Mouse (Mus musculus) layer of hippocampus, adult 9-10 months (tissue): ENCODE measurements around the gene Purb.

Source experiments
- DNase-seq: peaks from one replicate; pipeline ENCODE4 v3.0.0; 2022; ENCODE audit warnings: low spot score

The Purb gene

GRCm38 (mm10) chr11:6475867-6476484 lies at the start of gene Purb:
Purb (minus strand) TSS chr11:6475917.
- peak; percentile 51 for DNase-seq

GRCm38 (mm10) chr11:6525241-6525640 lies 49.5 kb upstream of the Purb start:
- DNase-seq = no peak

DNA sequence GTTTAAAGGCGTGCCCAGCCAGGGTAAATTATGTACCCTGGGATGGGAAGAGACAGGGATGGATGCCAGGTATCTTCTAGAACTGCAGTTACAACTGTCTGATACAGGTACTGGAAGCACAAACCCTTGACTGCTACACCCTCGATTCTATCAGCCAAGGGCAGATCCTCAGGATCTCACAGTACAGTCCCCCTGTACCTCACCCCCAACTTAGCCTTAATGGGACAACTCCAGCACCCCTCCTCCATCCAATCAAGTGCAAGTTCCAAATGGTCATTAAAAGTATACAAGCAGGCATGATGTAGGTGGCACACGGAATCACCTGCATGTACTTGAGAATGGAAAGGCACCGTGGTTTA lies 49.1 kb upstream of the Purb start:
- no peak for DNase-seq

DNA sequence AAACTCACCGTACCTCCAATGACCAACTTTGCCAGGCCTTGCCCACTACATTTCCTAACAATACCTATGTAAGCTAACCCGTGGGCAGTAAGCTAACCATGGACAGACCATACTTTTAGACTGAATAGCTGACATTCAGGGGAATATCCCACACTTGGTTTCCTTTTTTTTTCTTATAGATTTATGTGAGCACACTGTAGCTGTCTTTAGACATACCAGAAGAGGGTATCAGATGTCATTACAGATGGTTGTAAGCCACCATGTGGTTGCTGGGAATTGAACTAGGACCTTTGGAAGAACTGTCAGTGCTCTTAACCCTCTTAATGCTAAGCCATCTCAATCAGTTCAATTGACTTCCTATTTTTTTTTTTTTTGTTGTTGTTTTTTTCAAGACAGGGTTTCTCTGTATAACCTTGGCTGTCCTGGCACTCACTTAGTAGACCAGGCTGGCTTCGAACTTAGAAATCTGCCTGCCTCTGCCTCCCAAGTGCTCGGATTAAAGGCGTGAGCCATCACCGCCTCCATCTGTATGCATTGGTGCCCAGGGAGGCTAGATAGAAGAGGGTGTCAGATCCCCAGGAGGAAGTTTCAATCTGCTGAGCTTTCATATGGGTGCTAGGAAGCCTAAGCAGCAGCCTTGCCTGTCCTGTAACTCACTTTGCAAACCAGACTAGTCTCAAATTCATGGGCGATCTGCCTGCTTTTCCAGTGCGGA lies 48.6 kb upstream of the Purb start:
- DNase-seq = no peak

- no peak for DNase-seq
Observed at GRCm38 (mm10) chr11:6523662-6524088, 48.0 kb upstream of the Purb start.

DNA sequence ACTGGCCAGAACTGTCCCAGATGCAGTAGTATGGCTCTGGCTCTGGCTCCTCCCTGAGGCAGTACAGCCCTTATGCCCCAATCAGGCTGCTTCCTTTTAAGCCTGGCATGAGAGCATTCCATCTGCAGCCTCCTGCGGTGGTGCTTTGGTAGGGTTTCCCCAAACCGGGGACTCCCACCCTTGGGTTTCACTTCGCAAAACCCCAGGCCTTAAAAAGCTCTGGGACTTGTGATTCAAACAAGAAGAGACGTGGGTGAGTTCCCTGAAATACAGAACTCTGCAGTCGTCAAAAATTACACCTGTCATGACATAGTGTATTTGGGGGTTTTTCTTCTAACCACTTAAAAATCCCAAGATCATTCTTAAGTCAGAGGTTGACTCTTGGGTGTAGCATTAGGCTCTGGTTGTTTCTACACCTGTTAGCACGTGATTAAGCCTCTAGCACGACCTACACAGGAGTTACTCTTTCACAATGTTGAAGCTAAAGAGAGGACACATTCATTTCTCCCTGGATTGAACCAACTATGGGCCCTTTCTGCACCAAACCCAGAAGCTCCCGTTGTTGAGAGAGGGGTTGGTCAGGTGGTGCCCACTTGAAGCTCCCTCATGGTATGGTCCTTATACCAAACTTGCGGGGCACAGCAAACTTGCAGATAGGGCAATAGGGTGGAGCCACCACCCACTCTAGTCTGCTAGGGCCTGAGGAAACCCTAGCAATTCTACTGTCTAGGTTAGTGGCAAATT lies 47.2 kb upstream of the Purb start:
- DNase-seq = no peak

GRCm38 (mm10) chr11:6520507-6521173 lies 44.9 kb upstream of the Purb start, which contains the start of gene Myo1g:
Myo1g (minus strand) TSS chr11:6520965.
- no peak for DNase-seq

DNA sequence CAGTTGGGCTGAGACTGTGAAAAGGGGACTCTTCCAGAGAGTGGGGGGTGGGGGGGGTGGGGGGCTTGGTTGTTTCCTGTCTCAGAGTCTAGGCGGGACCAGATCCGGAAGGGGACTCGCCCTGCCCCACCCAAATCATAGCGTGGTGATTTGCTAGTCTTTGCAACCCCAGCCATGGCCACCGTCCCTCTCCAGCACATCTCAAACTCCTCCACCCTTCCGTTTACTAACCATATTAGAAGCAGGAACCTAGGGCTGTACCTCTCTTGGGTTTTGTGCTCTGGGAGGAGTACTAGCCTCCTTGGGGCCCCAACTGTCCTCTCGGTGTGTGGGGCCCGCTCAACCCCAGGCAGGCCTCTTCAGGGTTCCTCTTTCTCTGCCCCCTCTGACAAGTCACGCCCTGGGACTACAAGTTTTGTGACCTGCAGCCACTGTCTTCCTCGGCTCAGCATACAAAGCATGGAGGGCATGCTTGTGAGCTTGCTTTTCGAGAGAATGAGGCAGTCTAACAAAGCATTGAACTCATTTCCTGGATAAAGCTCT lies 43.8 kb upstream of the Purb start:
- DNase-seq = no peak

GRCm38 (mm10) chr11:6514837-6515236 lies 39.1 kb upstream of the Purb start:
- DNase-seq = no peak

GRCm38 (mm10) chr11:6508269-6508876 lies 32.7 kb upstream of the Purb start:
- DNase-seq = no peak

- DNase-seq = no peak
Observed at GRCm38 (mm10) chr11:6506516-6506915, 30.8 kb upstream of the Purb start.

- no peak for DNase-seq
Observed at GRCm38 (mm10) chr11:6504689-6505088, 29.0 kb upstream of the Purb start.

GRCm38 (mm10) chr11:6504226-6504625 lies 28.5 kb upstream of the Purb start:
- no peak for DNase-seq

- DNase-seq = no peak
Observed at GRCm38 (mm10) chr11:6502506-6502905, 26.8 kb upstream of the Purb start.

DNA sequence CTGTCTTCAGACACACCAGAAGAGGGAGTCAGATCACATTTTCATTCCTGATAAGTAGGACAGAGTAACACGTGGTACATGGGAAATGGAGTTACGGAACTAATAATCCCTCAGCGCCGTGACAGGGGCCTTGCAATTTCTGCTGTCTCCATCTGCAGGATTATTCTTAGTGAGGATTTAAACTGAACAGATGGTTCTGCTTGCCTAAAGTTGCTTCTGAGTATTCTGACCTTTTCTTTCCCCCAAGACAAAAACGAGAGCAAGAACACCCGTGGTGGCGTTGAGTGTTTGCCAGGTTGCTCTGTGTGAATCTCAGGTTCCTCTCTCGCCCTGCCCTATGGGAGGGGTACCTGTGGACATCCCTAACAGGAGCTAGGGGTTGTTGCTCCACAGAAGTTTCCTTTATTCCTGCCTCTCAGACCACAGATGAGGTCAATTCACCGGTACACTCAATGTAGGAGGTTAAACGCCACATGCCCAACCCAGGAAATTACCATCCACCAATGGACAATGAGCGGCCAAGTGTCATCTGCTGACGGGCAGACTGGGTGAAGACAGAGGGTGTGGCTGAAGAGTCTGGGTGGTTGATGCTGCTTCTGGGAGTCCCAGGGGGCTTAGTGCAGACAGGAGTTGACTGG lies 21.7 kb upstream of the Purb start:
- no peak for DNase-seq

DNA sequence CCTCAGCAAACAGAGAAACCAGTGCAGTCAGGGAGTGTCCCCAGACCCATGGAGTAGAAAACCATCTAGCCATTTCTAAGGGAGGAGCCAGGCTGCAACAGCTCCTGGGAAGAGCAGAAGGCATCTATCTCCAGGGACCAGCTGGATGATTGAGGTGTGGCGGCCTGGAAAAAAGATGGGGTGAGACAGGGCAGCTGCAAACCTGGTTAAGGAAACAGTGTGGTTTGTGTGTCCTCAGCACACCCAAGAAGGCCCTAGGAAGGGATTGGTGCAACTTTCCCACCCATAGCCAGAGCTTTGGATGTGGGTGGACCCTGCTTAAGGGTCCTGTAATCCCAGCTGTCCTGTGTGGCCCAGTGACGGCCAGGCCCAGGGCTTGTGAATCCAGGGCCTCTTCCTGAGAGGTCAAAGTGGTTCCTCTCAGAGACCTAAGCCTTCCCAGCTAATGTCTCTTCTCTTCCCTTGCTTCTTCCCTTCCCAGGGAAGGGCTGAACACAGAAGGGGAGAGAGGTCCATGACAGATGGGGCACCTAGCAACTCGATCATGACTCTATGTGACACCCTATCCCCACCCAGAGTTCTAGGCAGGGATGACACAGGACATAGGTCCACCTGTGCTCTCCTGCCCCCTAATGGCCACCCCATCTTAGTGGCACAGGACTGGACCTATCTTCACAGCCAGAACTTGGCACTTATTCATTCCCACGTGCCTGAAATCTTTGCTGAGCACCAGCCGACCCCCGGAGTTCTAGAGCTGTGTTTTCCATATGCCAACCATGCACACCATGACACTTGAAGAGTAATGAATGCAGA lies 14.2 kb upstream of the Purb start:
- no peak for DNase-seq

DNA sequence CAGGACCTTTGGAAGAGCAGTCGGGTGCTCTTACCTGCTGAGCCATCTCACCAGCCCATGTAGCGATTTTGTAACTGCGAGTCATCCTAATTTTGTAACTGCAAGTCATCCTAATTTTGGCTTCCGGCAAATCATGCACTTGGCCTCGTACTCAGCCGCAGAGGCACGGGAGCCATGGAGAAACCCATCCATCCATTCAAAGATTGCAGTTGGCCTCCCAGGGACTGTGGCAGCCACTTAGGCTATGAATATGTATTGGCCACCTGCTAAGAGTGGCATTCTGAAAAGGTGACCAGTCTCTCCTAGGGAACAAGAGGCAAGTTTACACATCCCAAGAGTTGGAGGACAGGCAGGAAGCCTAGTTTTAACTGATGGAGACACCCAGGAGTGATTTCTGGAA lies 13.5 kb upstream of the Purb start:
- DNase-seq = no peak

DNA sequence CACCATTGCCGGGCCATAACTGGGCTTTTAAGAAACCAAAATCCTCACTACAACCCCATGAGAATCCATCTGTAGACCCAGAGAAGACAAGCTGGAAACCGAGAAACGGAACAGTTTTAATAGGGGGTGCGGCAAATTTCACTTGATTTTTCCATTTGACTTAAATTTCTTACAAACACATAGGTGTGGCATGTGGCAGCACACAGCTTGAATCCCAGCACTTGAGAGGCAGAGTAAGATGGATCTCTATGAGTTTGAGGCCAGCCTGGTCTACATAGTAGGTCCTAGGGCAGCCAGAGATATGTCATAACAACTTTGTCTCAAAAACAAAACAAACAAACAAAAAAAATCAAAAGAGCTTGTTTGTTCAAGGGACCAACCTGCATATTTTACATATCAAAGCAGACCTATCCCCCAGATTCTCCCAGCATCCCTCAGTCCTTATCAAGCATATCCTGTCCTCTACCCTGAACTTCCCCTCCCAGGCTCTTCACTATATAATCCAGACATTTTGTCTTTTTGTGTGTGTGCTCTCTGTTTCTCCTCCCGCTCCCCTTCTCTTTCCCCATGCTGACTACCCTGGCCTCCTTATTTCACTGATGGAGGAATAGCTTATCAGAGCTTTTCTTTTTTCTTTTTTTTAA lies 12.4 kb upstream of the Purb start:
- DNase-seq = no peak

GRCm38 (mm10) chr11:6487496-6487895 lies 11.8 kb upstream of the Purb start:
- DNase-seq = no peak

GRCm38 (mm10) chr11:6486916-6487315 lies 11.2 kb upstream of the Purb start:
- no peak for DNase-seq
